Mouse (Mus musculus) macrophage (primary cell): Measurements from ENCODE around the gene Smim1. TPM values are rescaled to one million over a fixed set of nuclear protein-coding genes. Genes with fewer than 3 reads are reported as not detected.
A peak's percentile ranks its signal among the peaks of the same experiment; 100 is the strongest.

ENCODE experiments used
- H3K27ac ChIP-seq: fragments of 350-480 bp; formaldehyde crosslinking; 2 replicates; pipeline ENCODE4 v1.9.0; 2021
- H3K36me3 ChIP-seq: fragments of 350-480 bp; formaldehyde crosslinking; 2 replicates; pipeline ENCODE4 v1.9.0; 2021; ENCODE audit errors: inconsistent target
- H3K4me3 ChIP-seq: fragments of 350-480 bp; formaldehyde crosslinking; 2 replicates; pipeline ENCODE4 v1.9.0; 2021; ENCODE audit errors: inconsistent target
- H3K79me2 ChIP-seq: fragments of 350-480 bp; formaldehyde crosslinking; 2 replicates; pipeline ENCODE4 v1.9.0; 2021; ENCODE audit errors: inconsistent target
- WGBS: methylation state at CpG from one replicate; pipeline ENCODE4 v1.1.7; 2026; ENCODE audit warnings: inconsistent platforms; ENCODE audit not compliant: missing documents; 5-methylcytosine and 5-hydroxymethylcytosine counted together
- polyA plus RNA-seq: library from polyadenylated mRNA; stranded (reverse); fragments of 250-400 nt; gene quantifications from 3 replicates; pipeline ENCODE4 v1.2.4, GENCODE M21; 2018; ENCODE audit warnings: inconsistent platforms

The Smim1 gene
- polyA plus RNA-seq, 1 experiment from 2014 or later: 1.7 TPM

- no peak overlapping the region for H3K27ac ChIP-seq
- no peaks in the 10 kb centered on the region for H3K79me2 ChIP-seq
- H3K4me3 ChIP-seq: no peak overlapping the region
These were observed 2.6 kb upstream of the Smim1 start for GRCm38 (mm10) chr4:154028646-154029045.

GRCm38 (mm10) chr4:154028066-154028465 is 2.0 kb upstream of the Smim1 start:
- no peak overlapping the region for H3K27ac ChIP-seq
- H3K36me3 ChIP-seq: no peaks in the 10 kb centered on the region
- no peak overlapping the region for H3K4me3 ChIP-seq
- 77% methylated on average over 7 of the region's 7 CpGs for WGBS
- H3K79me2 ChIP-seq: no peaks in the 10 kb centered on the region

More at GRCm38 (mm10) chr4:154028646-154029045, 2.6 kb upstream of the Smim1 start:
- no peaks in the 10 kb centered on the region for H3K36me3 ChIP-seq

DNA sequence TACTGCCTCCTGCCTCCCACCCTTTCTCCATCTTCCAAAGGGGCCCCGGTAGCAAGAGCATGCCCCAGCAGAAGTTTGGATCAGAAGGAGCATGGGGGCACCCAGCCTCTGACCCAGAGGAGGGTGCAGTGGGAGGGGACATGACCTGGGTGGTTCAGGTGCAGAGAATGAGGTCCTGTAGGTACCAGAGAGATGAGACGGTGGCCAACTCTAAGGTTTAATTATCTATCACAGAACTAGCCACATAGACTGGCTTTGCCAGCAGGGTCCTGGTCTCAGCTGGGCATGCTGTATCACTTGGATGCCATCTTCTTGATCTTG is 371 bp upstream of the Smim1 start:
- Histone ChIP-seq H3K36me3 (peaks cover under 1% of the 10 kb centered on the region; the same call in 1 of the 2 replicates), H3K79me2 (no peaks in the 10 kb centered on the region), H3K4me3 (no peak overlapping the region), H3K27ac (no peak overlapping the region)
- 35% methylated on average over 2 of the region's 2 CpGs for WGBS

DNA sequence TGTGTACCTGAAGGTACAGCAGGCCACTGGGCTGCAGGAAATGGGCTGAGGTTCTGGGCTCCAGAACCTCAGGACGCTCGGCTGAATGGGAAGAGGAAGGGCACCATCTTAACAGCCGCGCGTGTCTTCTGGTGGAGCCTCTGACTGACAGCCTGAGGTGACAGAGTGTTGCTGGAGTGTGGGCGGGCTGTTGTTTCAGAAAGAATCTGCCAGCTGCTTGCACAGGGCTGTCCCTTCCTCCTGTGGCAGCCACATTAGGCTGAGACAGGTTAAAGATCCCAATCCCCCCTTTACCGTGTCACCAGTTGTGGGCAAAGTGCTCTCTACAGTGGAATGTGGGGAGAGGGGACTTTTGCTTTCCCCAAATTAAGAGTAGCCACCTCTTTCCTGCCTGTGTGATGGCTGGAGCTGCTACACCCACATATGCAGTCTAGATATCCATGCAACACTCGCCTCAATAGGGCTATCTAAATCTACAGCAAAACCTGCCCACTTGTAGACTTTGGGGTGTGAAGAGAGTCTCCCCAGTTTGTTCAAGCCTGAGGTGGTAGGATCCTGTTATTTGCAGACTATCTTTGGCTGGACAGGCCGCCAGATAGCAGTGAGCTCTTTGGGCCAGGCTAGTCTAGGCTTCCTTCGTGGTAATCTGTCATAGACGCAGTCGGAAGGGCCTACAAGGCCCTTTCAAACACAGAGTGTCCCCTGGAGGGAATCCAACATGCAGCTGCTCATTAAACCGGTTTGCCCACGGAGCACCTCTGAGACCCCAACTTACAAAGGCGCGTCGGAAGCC is 1.1 kb downstream of the Smim1 start:
- Histone ChIP-seq H3K79me2 (no peaks in the 10 kb centered on the region; the same call in 1 of the 2 replicates), H3K27ac (no peak overlapping the region), H3K36me3 (peaks cover 15% of the 10 kb centered on the region), H3K4me3 (no peak overlapping the region)
- WGBS: 66% methylated on average over 17 of the region's 17 CpGs

- Histone ChIP-seq H3K27ac (no peak overlapping the region), H3K79me2 (no peaks in the 10 kb centered on the region; the same call in 1 of the 2 replicates), H3K4me3 (no peak overlapping the region), H3K36me3 (peaks cover 17% of the 10 kb centered on the region)
- 46% methylated on average over 8 of the region's 8 CpGs for WGBS
These were observed 2.1 kb downstream of the Smim1 start for GRCm38 (mm10) chr4:154023754-154024601.

DNA sequence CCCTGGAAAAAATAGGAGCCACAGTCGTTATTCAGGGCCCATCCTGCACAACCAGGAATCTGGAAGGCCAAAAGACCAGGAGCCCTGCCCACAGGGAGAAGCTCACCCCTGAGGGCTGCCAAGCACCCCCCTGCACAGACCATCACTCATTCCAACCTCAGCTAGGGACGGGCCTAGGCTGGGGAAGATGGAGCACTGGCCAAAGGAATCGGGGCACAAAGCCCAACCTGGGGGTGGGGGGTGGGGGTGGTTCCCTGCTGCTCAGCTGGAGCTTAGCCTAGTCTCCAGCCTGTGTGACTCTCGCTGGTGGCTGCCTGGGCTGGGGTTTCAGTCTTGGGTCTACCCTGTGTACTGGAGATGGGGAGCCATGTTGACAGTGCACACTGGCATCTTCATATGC is 3.2 kb downstream of the Smim1 start:
- H3K27ac ChIP-seq: no peak overlapping the region
- no peak overlapping the region for H3K4me3 ChIP-seq
- no peaks in the 10 kb centered on the region; the same call in 1 of the 2 replicates for H3K79me2 ChIP-seq
- WGBS: 66% methylated on average over 4 of the region's 4 CpGs
- H3K36me3 ChIP-seq: peaks cover 28% of the 10 kb centered on the region

DNA sequence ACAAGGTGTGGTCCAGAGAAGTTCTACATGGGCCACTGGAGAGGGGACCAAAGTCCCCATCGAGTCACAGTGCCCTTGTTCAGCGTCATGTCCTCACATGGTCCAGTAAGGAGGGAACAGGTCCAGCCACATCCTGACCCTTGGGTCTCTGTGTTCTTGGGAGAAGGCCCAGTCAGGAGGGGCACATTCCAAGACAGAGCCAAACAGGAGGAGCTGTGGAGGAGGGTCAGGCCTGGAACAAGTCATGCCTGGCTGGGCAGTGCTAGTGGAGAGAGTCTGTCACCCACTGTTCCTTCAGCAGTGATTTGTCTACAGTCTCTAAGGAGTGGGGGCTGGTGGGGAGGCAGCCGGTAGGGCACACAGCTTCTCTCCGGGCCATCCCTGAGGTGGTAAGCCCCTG is 3.6 kb downstream of the Smim1 start:
- 93% methylated on average over 4 of the region's 4 CpGs for WGBS
- Histone ChIP-seq H3K27ac (no peak overlapping the region), H3K79me2 (peaks cover under 1% of the 10 kb centered on the region; the same call in 1 of the 2 replicates), H3K4me3 (no peak overlapping the region), H3K36me3 (peaks cover 30% of the 10 kb centered on the region)

DNA sequence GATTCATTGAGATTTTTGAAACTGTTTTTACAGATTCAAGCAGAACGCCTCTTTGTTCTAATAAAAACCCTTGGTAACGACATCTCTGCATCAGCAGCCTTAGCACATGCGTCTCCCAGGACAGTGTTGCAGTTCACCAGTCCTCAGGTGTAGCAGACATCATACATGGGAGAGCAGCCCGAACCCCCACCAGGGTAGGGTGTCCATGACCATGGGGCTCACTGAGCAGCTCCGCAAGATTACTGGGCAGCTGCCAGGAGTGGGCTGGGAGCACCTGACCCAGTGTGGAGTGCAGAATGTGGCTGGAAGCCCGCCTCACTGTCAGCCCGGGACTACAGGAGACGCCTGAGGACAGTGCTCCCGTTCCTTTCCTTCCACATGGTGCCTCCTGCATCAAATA is 4.6 kb downstream of the Smim1 start:
- WGBS: 94% methylated on average over 9 of the region's 9 CpGs
- Histone ChIP-seq H3K36me3 (peaks cover 39% of the 10 kb centered on the region), H3K27ac (no peak overlapping the region), H3K4me3 (no peak overlapping the region), H3K79me2 (peaks cover 10% of the 10 kb centered on the region; the same call in 1 of the 2 replicates)

- Histone ChIP-seq H3K79me2 (peaks cover 29% of the 10 kb centered on the region), H3K36me3 (peaks cover 49% of the 10 kb centered on the region), H3K27ac (no peak overlapping the region), H3K4me3 (no peak overlapping the region)
- 51% methylated on average over 7 of the region's 7 CpGs for WGBS
These were observed 6.5 kb downstream of the Smim1 start for GRCm38 (mm10) chr4:154019571-154019970.

DNA sequence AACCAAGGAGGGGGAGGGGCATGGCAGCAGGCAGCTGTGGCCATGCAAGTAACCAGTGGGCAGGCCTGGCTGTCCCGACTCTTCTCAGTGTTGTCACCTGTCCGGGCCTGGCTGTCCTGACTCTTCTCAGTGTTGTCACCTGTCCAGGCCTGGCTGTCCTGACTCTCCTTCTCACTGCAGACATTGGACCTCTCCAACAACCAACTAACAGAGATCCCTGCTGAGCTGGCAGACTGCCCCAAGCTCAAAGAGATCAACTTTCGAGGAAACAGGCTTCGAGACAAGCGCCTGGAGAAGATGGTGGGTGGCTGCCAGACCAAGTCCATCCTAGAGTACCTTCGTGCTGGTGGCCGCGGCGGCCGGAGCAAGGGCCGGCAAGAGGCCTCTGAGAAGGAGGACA is 10.6 kb downstream of the Smim1 start:
- 97% methylated on average over 11 of the region's 11 CpGs for WGBS
- Histone ChIP-seq H3K79me2 (peaks cover 54% of the 10 kb centered on the region), H3K27ac (no peak overlapping the region), H3K4me3 (no peak overlapping the region), H3K36me3 (peaks cover 39% of the 10 kb centered on the region)

GRCm38 (mm10) chr4:154012132-154012882 is 13.7 kb downstream of the Smim1 start:
- H3K27ac ChIP-seq: peak overlapping the region; percentile 13; the same call in 1 of the 2 replicates
- 3% methylated on average over 52 of the region's 55 CpGs for whole genome bisulfite sequencing
- H3K36me3 ChIP-seq: peaks cover 18% of the 10 kb centered on the region
- H3K4me3 ChIP-seq: peak overlapping the region; percentile 80
- peaks cover 52% of the 10 kb centered on the region for H3K79me2 ChIP-seq

GRCm38 (mm10) chr4:154011646-154012089 is 14.4 kb downstream of the Smim1 start, which contains the start of gene Lrrc47:
Gene Lrrc47 (plus strand): TSS chr4:154011731.
- Histone ChIP-seq H3K36me3 (peaks cover 14% of the 10 kb centered on the region), H3K27ac (peak within 1 kb of the TSS; percentile 32; the same call in 1 of the 2 replicates), H3K79me2 (peaks cover 46% of the 10 kb centered on the region), H3K4me3 (peak within 1 kb of the TSS; percentile 80)
- under 1% methylated on average over 58 of the region's 59 CpGs for WGBS

- H3K27ac ChIP-seq: 0 out of 2 replicates have a peak overlapping the region, but pooled peaks have one; percentile 32
- WGBS: 32% methylated on average over 13 of the region's 13 CpGs
These were observed 15.0 kb downstream of the Smim1 start for GRCm38 (mm10) chr4:154010907-154011645.

DNA sequence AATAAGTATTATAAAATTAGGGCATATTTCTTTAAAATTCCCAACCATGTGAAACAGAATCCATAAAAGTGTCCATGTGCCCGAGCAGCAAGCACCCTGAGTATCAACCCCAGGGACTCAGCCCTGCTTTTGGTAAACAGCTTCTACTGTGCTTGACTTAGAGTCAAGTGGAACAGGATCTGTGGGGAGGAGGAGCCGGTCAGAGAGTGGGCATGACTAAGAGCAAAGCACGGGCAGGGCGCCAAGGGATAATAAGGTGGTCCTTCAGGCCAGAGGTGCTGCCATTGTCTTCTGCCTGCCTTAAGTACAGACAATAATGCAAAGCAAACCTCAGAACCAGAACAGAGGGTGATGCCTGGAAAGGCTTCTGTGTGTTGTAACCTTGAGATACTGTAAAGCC is 18.3 kb downstream of the Smim1 start:
- WGBS: 79% methylated on average over 4 of the region's 4 CpGs
- Histone ChIP-seq H3K36me3 (peaks cover 31% of the 10 kb centered on the region; the same call in 1 of the 2 replicates), H3K79me2 (peaks cover 7% of the 10 kb centered on the region), H3K27ac (no peak overlapping the region), H3K4me3 (no peak overlapping the region)

More at GRCm38 (mm10) chr4:154010907-154011645, 15.0 kb downstream of the Smim1 start:
- Histone ChIP-seq H3K4me3 (peak overlapping the region; percentile 40), H3K36me3 (peaks cover 14% of the 10 kb centered on the region), H3K79me2 (peaks cover 40% of the 10 kb centered on the region)
